Mouse (Mus musculus) ES-E14 (cell line): ENCODE results near the gene A630089N07Rik.

Experiments used
- CHD2 ChIP-seq: IDR thresholded peaks from 2 replicates; pipeline ENCODE4 v1.6.1; 2014; ENCODE audit warnings: mild to moderate bottlenecking, low read depth, low read length, inconsistent platforms
- MAFK ChIP-seq: IDR thresholded peaks from 2 replicates; pipeline ENCODE4 v1.6.1; 2014; ENCODE audit warnings: mild to moderate bottlenecking, low read depth, low read length, inconsistent platforms; ENCODE audit not compliant: insufficient read depth
- ZC3H11A ChIP-seq: IDR thresholded peaks from 2 replicates; pipeline ENCODE4 v1.6.1; 2012; ENCODE audit warnings: low read depth, mild to moderate bottlenecking, inconsistent platforms, low read length, borderline replicate concordance

GRCm38 (mm10) chr16:97981362-97981761, 100.9 kb downstream of the A630089N07Rik start:
- no peak for TF ChIP-seq MAFK
- TF ChIP-seq ZC3H11A = no peak
- no peak for TF ChIP-seq CHD2
